Mouse (Mus musculus) MEL (cell line): ENCODE data around the gene Ube2m. TPM values are rescaled to one million over a fixed set of nuclear protein-coding genes. Genes with fewer than 3 reads are reported as not detected.

Source experiments
- DNase-seq: peaks from one replicate; pipeline ENCODE4 v3.0.0; 2011; ENCODE audit warnings: low read depth, low spot score
- H3K27ac ChIP-seq: 2 replicates; pipeline ENCODE4 v1.5.1; 2012; ENCODE audit warnings: low read depth, mild to moderate bottlenecking, control low read depth, low read length, moderate library complexity; ENCODE audit not compliant: control insufficient read depth
- H3K27me3 ChIP-seq, 2 experiments: fragments of 150-350 bp in 1 of 2; sonication (generic) in 1 of 2; 2 replicates each; pipeline ENCODE4 v1.6.1; 2012; ENCODE audit warnings: low read length in 2 of 2, mild to moderate bottlenecking in 2 of 2, improper control_type of control experiment in 1 of 2, moderate library complexity in 1 of 2; ENCODE audit not compliant: insufficient read depth in 2 of 2, control insufficient read depth in 1 of 2
- H3K36me3 ChIP-seq, 2 experiments: 2 replicates each; pipeline ENCODE4 v1.6.1; 2012 to 2014; ENCODE audit warnings: low read length in 2 of 2, improper control_type of control experiment in 1 of 2, inconsistent platforms in 1 of 2, mild to moderate bottlenecking in 1 of 2; ENCODE audit not compliant: insufficient read depth in 2 of 2, control insufficient read depth in 1 of 2
- H3K4me1 ChIP-seq, 2 experiments: fragments of 150-350 bp in 1 of 2; sonication (generic) in 1 of 2; 2 replicates each; pipeline ENCODE4 v1.6.1; 2012; ENCODE audit warnings: low read length in 2 of 2, improper control_type of control experiment in 1 of 2, mild to moderate bottlenecking in 1 of 2; ENCODE audit not compliant: insufficient read depth in 2 of 2, control insufficient read depth in 1 of 2
- H3K4me3 ChIP-seq, 2 experiments: fragments of 150-350 bp in 1 of 2; sonication (generic) in 1 of 2; 2 replicates each; pipeline ENCODE4 v1.5.1; 2012; ENCODE audit warnings: low read depth in 2 of 2, low read length in 2 of 2, mild to moderate bottlenecking in 2 of 2, moderate library complexity in 2 of 2, control low read depth in 1 of 2, improper control_type of control experiment in 1 of 2; ENCODE audit not compliant: control insufficient read depth in 1 of 2, insufficient read depth in 1 of 2
- H3K79me2 ChIP-seq: 2 replicates; pipeline ENCODE4 v1.6.1; 2012; ENCODE audit warnings: mild to moderate bottlenecking, low read length, moderate library complexity; ENCODE audit not compliant: control insufficient read depth, poor library complexity, insufficient read depth
- H3K9ac ChIP-seq: 2 replicates; pipeline ENCODE4 v1.6.1; 2012; ENCODE audit warnings: low read depth, mild to moderate bottlenecking, control low read depth, low read length, moderate library complexity; ENCODE audit not compliant: control insufficient read depth, poor library complexity, severe bottlenecking
- H3K9me3 ChIP-seq: fragments of 150-350 bp; sonication (generic); replicated peaks from 2 replicates; pipeline ENCODE4 v1.6.1; 2012; ENCODE audit warnings: mild to moderate bottlenecking, low read length, improper control_type of control experiment, moderate library complexity; ENCODE audit not compliant: insufficient read depth
- BHLHE40 ChIP-seq: IDR thresholded peaks from 2 replicates; pipeline ENCODE4 v1.6.1; 2012; ENCODE audit warnings: low read depth, mild to moderate bottlenecking, inconsistent platforms, low read length, improper control_type of control experiment, borderline replicate concordance
- CHD2 ChIP-seq: IDR thresholded peaks from 2 replicates; pipeline ENCODE4 v1.6.1; 2011; ENCODE audit warnings: low read length, improper control_type of control experiment
- CTCF ChIP-seq, 3 experiments: IDR thresholded peaks in 2 of 3; conservative IDR thresholded peaks in 1 of 3; 2 replicates each; pipeline ENCODE4 v1.5.1; 2011 to 2012; ENCODE audit warnings: low read length in 3 of 3, low read depth in 2 of 3, mild to moderate bottlenecking in 2 of 3, improper control_type of control experiment in 1 of 3, inconsistent platforms in 1 of 3, mixed read lengths in 1 of 3, moderate library complexity in 1 of 3; ENCODE audit not compliant: control insufficient read depth in 1 of 3, insufficient read depth in 1 of 3, poor library complexity in 1 of 3, severe bottlenecking in 1 of 3
- ELF1 ChIP-seq: IDR thresholded peaks from 2 replicates; pipeline ENCODE4 v1.6.1; 2014; ENCODE audit warnings: low read depth, mild to moderate bottlenecking, inconsistent platforms, low read length, improper control_type of control experiment, moderate library complexity
- EP300 ChIP-seq, 2 experiments: IDR thresholded peaks; 2 replicates each; pipeline ENCODE4 v1.6.1; 2011; ENCODE audit warnings: improper control_type of control experiment in 2 of 2, low read length in 2 of 2, low read depth in 1 of 2, mild to moderate bottlenecking in 1 of 2
- ETS1 ChIP-seq: IDR thresholded peaks from 2 replicates; pipeline ENCODE4 v1.6.1; 2012; ENCODE audit warnings: low read depth, mild to moderate bottlenecking, inconsistent platforms, low read length, improper control_type of control experiment, moderate library complexity
- GABPA ChIP-seq: IDR thresholded peaks from 2 replicates; pipeline ENCODE4 v1.6.1; 2012; ENCODE audit warnings: low read depth, mild to moderate bottlenecking, inconsistent platforms, low read length, improper control_type of control experiment, moderate library complexity
- GATA1 ChIP-seq: IDR thresholded peaks from 2 replicates; pipeline ENCODE4 v1.6.1; 2011; ENCODE audit warnings: low read depth, low read length, improper control_type of control experiment
- HCFC1 ChIP-seq: IDR thresholded peaks from 2 replicates; pipeline ENCODE4 v1.6.1; 2012; ENCODE audit warnings: low read depth, mild to moderate bottlenecking, inconsistent platforms, low read length, improper control_type of control experiment, moderate library complexity
- KAT2A ChIP-seq: conservative IDR thresholded peaks from 2 replicates; pipeline ENCODE4 v1.6.1; 2012; ENCODE audit warnings: low read depth, low read length, improper control_type of control experiment, inconsistent platforms
- MAFK ChIP-seq: IDR thresholded peaks from 2 replicates; pipeline ENCODE4 v1.6.1; 2011; ENCODE audit warnings: low read depth, mild to moderate bottlenecking, low read length, improper control_type of control experiment, borderline replicate concordance
- MAX ChIP-seq: IDR thresholded peaks from 2 replicates; pipeline ENCODE4 v1.6.1; 2011; ENCODE audit warnings: low read length, improper control_type of control experiment
- MAZ ChIP-seq: IDR thresholded peaks from 2 replicates; pipeline ENCODE4 v1.6.1; 2012; ENCODE audit warnings: low read depth, mild to moderate bottlenecking, inconsistent platforms, low read length, improper control_type of control experiment
- MXI1 ChIP-seq: IDR thresholded peaks from 2 replicates; pipeline ENCODE4 v1.6.1; 2011; ENCODE audit warnings: mild to moderate bottlenecking, low read depth, low read length, improper control_type of control experiment
- MYC ChIP-seq: IDR thresholded peaks from 2 replicates; pipeline ENCODE4 v1.6.1; 2011; ENCODE audit warnings: low read depth, mild to moderate bottlenecking, low read length, improper control_type of control experiment, moderate library complexity
- NELFE ChIP-seq: IDR thresholded peaks from 2 replicates; pipeline ENCODE4 v1.6.1; 2011; ENCODE audit warnings: low read depth, low read length, improper control_type of control experiment
- NRF1 ChIP-seq: IDR thresholded peaks from 2 replicates; pipeline ENCODE4 v1.6.1; 2014; ENCODE audit warnings: low read depth, mild to moderate bottlenecking, inconsistent platforms, low read length, improper control_type of control experiment, moderate library complexity; ENCODE audit not compliant: poor library complexity, insufficient read depth, severe bottlenecking
- POLR2A ChIP-seq, 2 experiments: IDR thresholded peaks; 2 replicates each; pipeline ENCODE4 v1.6.1; 2011 to 2012; ENCODE audit warnings: low read length in 2 of 2, mild to moderate bottlenecking in 2 of 2, control low read depth in 1 of 2, improper control_type of control experiment in 1 of 2, low read depth in 1 of 2, moderate library complexity in 1 of 2; ENCODE audit not compliant: control insufficient read depth in 1 of 2, insufficient read depth in 1 of 2, poor library complexity in 1 of 2
- POLR2AphosphoS2 ChIP-seq: IDR thresholded peaks from 2 replicates; pipeline ENCODE4 v1.6.1; 2011; ENCODE audit warnings: low read length, improper control_type of control experiment
- POLR2AphosphoS5 ChIP-seq: IDR thresholded peaks from 2 replicates; pipeline ENCODE4 v1.6.1; 2012; ENCODE audit warnings: low read depth, borderline replicate concordance, mild to moderate bottlenecking, inconsistent platforms, low read length, moderate library complexity, mixed read lengths
- RCOR1 ChIP-seq: IDR thresholded peaks from 2 replicates; pipeline ENCODE4 v1.6.1; 2012; ENCODE audit warnings: low read depth, mild to moderate bottlenecking, inconsistent platforms, low read length, improper control_type of control experiment
- SIN3A ChIP-seq: IDR thresholded peaks from 2 replicates; pipeline ENCODE4 v1.6.1; 2012; ENCODE audit warnings: low read length, improper control_type of control experiment, inconsistent platforms
- SMC3 ChIP-seq: IDR thresholded peaks from 2 replicates; pipeline ENCODE4 v1.6.1; 2011; ENCODE audit warnings: low read depth, low read length, improper control_type of control experiment
- TAL1 ChIP-seq: IDR thresholded peaks from 2 replicates; pipeline ENCODE4 v1.6.1; 2012; ENCODE audit warnings: mild to moderate bottlenecking, inconsistent platforms, low read length, moderate library complexity, mixed read lengths
- TBP ChIP-seq: IDR thresholded peaks from 2 replicates; pipeline ENCODE4 v1.8.0; 2011; ENCODE audit warnings: low read depth, low read length, improper control_type of control experiment
- TCF12 ChIP-seq: IDR thresholded peaks from 2 replicates; pipeline ENCODE4 v1.6.1; 2014; ENCODE audit warnings: low read depth, mild to moderate bottlenecking, inconsistent platforms, low read length, improper control_type of control experiment, moderate library complexity
- UBTF ChIP-seq: IDR thresholded peaks from 2 replicates; pipeline ENCODE4 v1.6.1; 2012; ENCODE audit warnings: low read depth, mild to moderate bottlenecking, inconsistent platforms, low read length, improper control_type of control experiment, moderate library complexity, borderline replicate concordance; ENCODE audit not compliant: insufficient read depth
- USF1 ChIP-seq: IDR thresholded peaks from 2 replicates; pipeline ENCODE4 v1.6.1; 2014; ENCODE audit warnings: low read depth, mild to moderate bottlenecking, inconsistent platforms, low read length, improper control_type of control experiment, moderate library complexity
- ZC3H11A ChIP-seq: IDR thresholded peaks from 2 replicates; pipeline ENCODE4 v1.6.1; 2012; ENCODE audit warnings: low read depth, mild to moderate bottlenecking, inconsistent platforms, low read length, improper control_type of control experiment
- ZMIZ1 ChIP-seq: IDR thresholded peaks from 2 replicates; pipeline ENCODE4 v1.6.1; 2012; ENCODE audit warnings: low read depth, mild to moderate bottlenecking, inconsistent platforms, low read length, improper control_type of control experiment, moderate library complexity
- ZNF384 ChIP-seq: IDR thresholded peaks from 2 replicates; pipeline ENCODE4 v1.6.1; 2012; ENCODE audit warnings: low read depth, mild to moderate bottlenecking, inconsistent platforms, low read length, improper control_type of control experiment
- polyA plus RNA-seq, 2 experiments: library from polyadenylated mRNA; stranded (reverse) in 1 of 2; unstranded in 1 of 2; fragments of >175 nt in 1 of 2; fragments of >200 nt in 1 of 2; gene quantifications; 2 replicates each; pipeline versions ENCODE4 v1.2.1 to v1.2.4; 2012; ENCODE audit warnings: low replicate concordance in 2 of 2, low read depth in 1 of 2; ENCODE audit not compliant: insufficient read length in 2 of 2, insufficient read depth in 1 of 2, missing spikeins in 1 of 2
- total RNA-seq: library from RNA; depleted of rRNA; stranded (reverse); fragments of 300-350 nt; gene quantifications from 2 replicates; pipeline ENCODE4 v1.2.3, GENCODE M21; 2012; rRNA removed

Gene Ube2m
- total RNA-seq (134 and 148 TPM in 2 replicates), polyA plus RNA-seq (100 to 1,000 TPM in 1 of 2 experiments, not detected in 1; 336 TPM)

GRCm38 (mm10) chr7:13037901-13038555 lies at the start of gene Ube2m:
Ube2m (minus strand) TSS chr7:13038275.
- peak; percentile 98 for DNase-seq
- Histone ChIP-seq H3K4me1 (peaks cover 5 to 24% of the 10 kb centered on the region in 2 experiments; a peak in 3 of 4 replicates), H3K9ac (peak within 1 kb of the TSS; percentile 98), H3K27me3 (no peaks in the 10 kb centered on the region), H3K36me3 (peaks cover 0 to 14% of the 10 kb centered on the region in 2 experiments; a peak in 2 of 4 replicates), H3K4me3 (peak within 1 kb of the TSS; percentile 95 to 97), H3K27ac (peak within 1 kb of the TSS; percentile 98), H3K79me2 (peaks cover 25% of the 10 kb centered on the region), H3K9me3 (no peaks in the 10 kb centered on the region)
- TF ChIP-seq HCFC1 (peak; percentile 77), NRF1 (peak; percentile 97), SIN3A (peak; percentile 75), RCOR1 (no peak), MAX (peak; percentile 67; the same call in 1 of the 2 replicates), TCF12 (peak; percentile 40), ZC3H11A (no peak), UBTF (0 out of 2 replicates have a peak, but pooled peaks have one; percentile 30), MXI1 (peak; percentile 70; the same call in 1 of the 2 replicates), NELFE (peak; percentile 90), POLR2AphosphoS5 (no peak), CHD2 (no peak), SMC3 (no peak), TBP (peak; percentile 58), MYC (0 out of 2 replicates have a peak, but pooled peaks have one; percentile 20), GABPA (no peak), ETS1 (peak; percentile 34; the same call in 1 of the 2 replicates), TAL1 (no peak), KAT2A (peak; percentile 60), GATA1 (no peak), ZNF384 (no peak), BHLHE40 (no peak), POLR2A (IDR thresholded peaks at IDR 0.05; ENCODE audit: control insufficient read depth in 1 of 2, insufficient read depth in 1 of 2, low read depth in 1 of 2, low read length in 2 of 2, poor library complexity in 1 of 2) (peak; percentile 88 to 93), MAZ (peak; percentile 73; the same call in 1 of the 2 replicates), ZMIZ1 (peak; percentile 80), MAFK (no peak), EP300 (IDR thresholded peaks at IDR 0.05; ENCODE audit: low read depth in 1 of 2, low read length in 2 of 2) (no peak), CTCF (IDR thresholded peaks at IDR 0.05 in 2 of 3, conservative IDR thresholded peaks at IDR 0.05 in 1 of 3; ENCODE audit: control insufficient read depth in 1 of 3, insufficient read depth in 1 of 3, low read depth in 2 of 3, low read length in 3 of 3, poor library complexity in 1 of 3, severe bottlenecking in 1 of 3) (no peak), ELF1 (peak; percentile 88), USF1 (no peak), POLR2AphosphoS2 (peak; percentile 88)
